Mouse (Mus musculus): ENCODE results near the gene Epb41.

Epb41 gene

DNA sequence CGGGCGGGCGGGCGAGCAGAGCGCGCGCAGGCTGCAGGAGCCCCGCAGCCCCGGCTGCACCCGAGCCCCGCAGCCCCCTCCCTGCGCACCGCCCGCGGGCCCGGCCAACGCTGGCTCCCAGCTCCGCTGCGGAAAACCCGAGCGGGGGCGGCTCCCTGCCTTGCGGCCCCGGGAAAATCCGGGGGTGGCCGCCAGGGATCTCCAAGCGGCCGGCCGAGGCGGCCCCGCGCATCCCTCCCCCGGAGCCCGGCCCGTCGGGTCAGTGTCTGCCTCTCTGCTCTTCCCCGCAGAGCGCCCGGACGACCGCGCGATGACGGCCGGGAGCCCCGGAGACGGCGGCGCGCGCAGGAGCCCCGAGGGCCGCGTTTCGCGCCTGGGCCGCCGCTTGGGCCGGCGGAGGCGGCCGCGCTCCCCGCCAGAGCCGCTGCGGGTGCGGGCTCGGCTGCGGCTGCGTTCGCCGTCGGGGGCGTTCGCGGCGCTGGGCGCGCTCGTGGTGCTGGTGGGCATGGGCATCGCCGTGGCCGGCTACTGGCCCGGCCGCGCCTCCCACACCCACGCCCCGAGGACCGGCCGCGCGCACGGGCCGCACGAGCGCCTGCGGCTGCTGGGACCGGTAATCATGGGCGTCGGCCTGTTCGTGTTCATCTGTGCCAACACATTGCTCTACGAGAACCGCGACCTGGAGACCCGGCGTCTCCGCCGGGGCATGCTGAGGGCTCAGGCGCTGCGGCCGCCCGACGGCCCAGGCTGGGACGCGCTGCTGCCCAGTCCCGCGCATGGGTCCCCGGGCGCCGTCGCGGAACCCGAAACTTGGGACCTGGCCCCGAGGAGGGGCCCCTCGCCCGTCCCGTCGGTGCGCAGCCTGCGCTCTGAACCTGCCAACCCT lies 153.4 kb downstream of the Epb41 start, which contains the start of gene Tmem200b:
Gene Tmem200b, plus strand, starts transcription at position 311 of the 886 bp plus-strand sequence.
- DNase-seq (ENCODE audit: low spot score in 2 of 2) = no peak

DNA sequence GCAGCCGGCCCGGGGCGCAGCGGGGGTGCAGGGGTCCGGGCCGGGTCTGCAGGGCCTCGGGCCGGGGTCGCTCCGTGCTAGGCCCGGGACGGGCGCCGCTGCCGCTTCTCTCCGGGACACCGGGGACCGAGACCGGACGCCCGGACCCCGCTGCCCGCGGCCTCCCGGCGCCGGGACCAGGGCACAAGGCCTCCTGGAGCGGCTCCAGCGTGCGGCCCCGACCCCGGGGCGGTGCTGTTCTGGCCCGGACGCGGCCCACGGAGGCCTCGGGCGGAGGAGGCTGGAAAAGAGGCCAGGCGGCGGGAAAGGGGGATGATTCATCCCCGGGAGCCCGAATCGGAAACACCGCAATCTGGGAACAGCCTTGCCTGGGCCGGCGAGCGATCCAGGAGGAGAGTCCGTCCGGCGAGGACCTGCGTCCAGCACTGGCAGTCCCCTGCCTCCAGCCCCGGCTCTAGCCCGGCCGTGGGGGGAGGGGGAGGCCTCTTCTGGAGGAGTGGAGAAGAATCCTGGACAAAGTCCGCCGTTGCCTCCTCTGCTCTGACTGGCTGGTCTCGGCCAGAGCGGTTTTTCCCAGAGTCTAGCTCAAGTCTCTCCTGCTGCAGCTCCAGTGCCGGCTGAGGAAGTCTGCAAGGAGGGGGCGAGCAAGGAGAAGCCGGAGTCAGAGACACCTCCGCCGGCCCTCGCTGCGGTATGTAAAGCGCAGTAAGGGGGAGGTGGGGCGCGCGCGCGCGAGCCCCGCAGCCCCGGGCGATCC lies 154.3 kb downstream of the Epb41 start:
- peak in 1 of 2 experiments; percentile 52 for DNase-seq (ENCODE audit: low spot score in 2 of 2)

DNA sequence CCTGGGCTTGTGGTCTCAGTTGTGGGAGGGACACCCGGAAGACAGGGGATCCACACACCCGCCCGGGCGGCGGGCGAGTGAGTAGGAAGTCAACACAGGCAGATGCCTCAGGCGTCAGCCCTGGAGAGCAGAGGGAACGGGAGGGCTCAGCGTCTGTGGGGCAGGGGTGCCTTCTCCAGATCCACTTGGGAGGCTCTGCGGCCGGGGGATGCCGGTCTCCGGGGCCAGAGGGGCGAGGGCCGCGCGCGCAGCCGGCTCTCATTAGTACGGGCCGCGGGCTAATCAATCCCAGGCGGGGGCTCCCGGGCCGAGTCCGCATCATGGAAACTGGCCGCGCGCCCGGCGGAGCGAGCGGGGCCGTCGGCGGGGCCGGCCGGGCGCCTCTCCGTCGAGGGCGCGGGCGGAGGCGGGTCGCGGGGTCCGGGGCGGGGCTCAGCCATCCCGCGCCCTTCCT lies 155.0 kb downstream of the Epb41 start:
- DNase-seq (ENCODE audit: low spot score in 2 of 2) = peak; percentile 71 to 75

DNA sequence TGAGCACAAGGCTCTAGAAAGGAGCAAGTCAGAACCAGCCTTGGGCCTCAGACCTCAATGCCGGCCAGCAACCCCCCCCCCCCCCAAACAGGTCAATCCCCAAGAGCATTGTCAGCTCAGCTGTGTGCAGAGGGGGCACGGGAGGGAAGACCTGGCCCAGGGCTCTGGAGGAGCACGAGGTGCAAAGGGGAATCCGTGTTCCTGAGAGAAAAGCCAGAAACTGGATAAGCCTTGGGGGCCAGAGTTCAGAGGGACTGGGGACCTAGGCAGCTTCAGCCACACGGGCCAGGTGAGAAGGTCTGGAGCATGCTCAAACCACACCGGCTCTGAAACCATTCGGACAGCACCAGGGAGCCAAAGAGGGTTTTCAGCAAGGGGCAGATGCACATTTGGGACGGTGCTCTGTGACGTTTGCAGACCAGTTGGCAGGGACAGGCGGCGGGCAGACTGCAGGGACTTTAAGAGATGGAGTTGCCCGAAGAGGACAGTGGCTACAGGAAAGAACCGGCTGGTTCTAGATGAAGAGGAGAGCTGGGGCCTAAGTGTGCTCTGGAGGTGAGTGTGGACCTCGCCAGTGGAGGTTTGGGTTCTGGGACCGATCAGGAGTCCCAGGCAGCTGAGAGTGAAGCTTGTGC lies 155.5 kb downstream of the Epb41 start:
- no peak for DNase-seq (ENCODE audit: low spot score in 2 of 2)

DNA sequence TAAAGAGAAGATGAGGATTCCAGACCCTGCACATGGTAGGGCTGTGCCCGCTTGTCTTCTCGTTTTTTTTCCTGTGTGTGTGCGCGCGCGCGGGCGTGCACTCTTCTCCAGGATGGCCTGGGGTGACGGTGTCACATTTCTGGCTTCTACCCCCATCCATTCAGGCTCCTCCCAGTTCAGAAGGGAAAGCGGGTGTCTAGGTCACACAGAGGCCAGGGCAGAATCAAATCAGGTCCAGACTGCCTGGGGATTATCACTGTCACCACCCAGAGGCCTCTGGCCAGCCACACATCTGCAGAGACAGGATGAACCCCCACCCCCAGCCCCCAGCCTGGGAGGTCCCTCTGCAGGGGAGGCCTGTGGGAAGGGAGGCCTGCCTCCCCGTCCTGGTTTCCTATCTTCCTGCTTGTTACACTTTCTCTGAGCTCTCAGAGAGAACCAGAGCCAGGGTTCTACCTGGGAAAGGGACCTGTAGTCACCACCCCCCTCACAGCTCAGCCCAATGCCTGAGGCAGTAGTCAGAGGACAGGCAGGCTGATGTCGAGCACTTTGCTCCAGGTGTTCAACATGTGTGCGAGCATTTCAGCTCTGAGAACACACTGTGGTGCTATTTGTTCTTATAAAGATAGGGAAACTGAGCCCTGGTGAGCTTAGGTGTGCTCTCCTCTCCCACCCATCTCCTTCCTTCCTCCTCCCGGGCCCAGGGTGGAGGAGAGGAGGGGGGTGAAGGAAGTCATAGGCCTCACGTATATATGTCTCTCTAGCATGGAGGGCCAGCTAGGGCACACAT lies 156.2 kb downstream of the Epb41 start:
- DNase-seq (ENCODE audit: low spot score in 2 of 2) = peak; percentile 50 to 67

DNA sequence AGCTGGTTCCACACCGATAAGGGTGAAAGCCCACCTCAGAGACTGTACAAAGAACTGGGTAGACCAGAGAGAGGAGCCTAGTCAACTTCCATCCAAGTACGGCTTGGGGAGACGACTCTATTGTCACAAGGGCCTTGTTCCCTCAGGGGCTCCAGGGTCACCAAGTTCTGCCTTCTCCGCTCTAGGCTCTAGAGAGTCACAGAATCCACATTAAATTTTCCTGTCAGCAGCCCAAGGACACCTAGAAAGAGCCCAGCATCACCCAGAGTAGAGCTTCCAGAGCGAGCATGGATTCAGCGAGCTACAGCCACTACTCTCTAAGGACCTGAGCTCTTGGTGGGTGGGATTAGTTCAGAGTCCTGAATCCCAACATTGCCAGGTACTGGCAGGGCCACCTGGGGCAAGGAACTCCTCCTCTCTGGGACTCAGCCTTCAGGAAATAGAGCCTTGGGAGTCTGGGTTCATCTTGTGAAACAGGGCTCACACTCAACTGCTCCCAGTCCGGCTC lies 157.0 kb downstream of the Epb41 start:
- DNase-seq (ENCODE audit: low spot score in 2 of 2) = no peak

DNA sequence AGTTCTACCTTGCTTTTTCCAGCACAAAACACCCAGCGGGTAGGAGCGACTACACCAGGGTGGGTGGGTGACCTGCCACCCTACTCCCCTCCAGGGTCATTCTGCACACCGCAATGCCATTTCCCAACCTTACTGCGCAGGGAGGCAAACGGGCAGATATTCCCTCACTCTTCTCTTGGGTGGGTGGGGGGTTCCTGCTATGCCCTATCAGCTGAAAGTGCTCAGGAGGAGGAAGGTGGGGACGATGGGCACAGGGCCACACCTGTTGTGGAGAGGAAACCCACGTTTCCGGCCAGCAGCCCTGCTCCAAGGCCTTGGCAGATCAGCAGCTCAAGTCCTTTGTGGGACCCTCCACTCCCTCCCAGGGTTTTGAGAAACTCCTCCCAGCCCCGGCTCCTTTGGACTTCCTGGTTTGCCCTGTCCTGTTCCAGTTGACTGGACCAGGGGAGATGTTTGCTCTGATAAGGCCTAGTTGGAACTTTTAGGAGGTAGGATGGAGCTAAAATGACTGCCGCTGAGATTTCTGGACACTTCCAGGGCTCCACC lies 158.0 kb downstream of the Epb41 start:
- peak in 1 of 2 experiments; percentile 13 for DNase-seq (ENCODE audit: low spot score in 2 of 2)

DNA sequence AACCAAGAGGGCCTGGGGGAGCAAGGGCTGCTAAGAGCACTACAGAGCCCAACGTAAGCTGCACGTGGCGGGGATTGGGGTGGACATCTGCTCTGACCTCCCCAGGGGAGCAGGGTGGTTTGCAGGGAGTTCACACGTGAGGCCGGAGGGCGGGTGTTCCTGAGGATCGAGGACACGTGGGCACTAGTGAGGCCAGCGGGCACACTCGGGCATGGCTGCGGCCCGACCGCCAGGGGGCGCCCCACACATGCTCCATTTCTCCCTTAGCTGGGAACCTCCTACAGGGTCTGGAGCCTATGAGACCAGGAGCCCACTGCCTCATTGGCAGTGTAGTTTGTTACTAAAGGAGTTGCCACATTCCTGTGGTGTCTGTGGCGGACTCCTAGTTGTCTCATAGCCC lies 158.7 kb downstream of the Epb41 start:
- DNase-seq (ENCODE audit: low spot score in 2 of 2) = peak; percentile 75 to 83

DNA sequence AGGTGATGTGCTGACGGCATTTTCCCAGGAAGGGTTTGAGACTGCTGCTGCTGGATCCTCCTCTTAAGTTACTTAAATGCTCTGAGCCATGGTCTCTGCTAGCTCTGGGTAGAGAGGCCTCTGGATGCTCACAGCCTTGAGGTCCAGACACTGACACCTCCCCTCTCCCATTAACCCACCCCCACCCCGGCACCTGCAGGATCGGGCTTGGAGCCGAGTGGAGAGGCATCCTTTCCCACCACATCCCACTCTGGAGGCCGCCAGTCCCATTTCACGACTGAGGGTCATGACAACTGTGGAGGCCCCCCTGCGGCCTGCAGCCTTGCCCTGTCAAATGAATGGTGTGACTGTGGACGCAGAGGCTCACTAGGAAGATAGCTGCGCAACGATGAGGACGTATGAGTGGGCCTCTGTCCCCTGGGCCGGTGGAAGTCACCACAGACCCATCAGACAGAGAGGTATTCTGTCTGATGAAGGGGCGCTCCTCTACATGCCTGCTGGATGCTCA lies 159.2 kb downstream of the Epb41 start:
- DNase-seq (ENCODE audit: low spot score in 2 of 2) = no peak

DNA sequence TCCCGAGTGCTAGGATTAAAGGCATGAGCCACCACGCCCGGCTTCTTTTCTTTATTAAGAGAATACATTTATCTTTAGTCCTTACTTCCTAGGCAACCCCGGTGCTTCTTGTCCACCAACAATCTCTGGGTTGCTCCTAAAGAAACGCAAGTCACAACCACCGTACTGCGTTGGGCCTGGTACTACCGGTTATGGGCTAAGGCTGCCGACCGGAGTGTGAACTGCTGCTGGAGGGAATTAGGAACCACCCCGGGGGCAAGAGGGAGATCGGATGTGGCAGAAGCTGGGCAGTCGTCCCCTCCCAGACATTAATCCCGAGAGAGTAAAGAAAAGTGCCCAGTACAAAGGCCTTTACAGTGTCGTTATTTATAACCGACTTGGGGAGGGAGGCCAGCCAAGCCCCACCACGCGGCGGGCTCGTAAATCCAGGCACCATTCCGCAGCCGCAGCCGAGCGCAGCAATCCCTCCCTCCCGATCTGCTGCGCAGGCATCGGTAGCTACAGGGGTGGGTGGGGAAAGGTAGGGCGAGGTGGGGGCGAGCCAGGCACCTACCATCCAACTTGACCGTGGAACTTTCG lies 160.1 kb downstream of the Epb41 start:
- DNase-seq (ENCODE audit: low spot score in 2 of 2) = no peak

DNA sequence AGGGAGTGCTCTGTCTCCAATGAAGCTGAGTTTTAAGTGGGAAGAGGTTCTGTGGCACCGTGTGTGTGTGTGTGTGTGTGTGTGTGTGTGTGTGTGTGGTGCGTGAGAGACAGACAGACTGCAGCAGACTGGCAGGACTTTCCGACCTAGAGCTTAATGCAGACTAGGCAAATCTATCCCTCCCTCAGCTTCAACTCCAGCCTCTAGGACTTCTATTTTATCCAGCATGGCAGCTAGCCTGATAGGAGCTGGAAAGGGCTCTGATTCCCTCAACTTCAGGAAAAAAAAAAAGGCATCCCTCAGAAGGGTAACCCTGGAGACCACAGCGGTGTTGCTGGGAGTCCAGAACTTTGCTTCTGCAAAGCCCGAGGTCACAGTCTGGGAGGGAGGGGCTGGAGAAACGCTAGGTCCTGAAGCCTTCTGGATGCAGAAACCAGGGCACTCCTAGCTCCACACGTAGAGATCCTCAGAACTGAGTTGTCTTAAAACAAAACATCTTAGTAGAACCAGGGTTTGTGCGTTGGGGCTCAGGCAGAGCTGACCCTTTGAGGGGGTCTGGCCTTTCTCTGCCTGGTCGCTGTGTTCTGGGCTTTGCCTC lies 161.0 kb downstream of the Epb41 start:
- no peak for DNase-seq (ENCODE audit: low spot score in 2 of 2)

DNA sequence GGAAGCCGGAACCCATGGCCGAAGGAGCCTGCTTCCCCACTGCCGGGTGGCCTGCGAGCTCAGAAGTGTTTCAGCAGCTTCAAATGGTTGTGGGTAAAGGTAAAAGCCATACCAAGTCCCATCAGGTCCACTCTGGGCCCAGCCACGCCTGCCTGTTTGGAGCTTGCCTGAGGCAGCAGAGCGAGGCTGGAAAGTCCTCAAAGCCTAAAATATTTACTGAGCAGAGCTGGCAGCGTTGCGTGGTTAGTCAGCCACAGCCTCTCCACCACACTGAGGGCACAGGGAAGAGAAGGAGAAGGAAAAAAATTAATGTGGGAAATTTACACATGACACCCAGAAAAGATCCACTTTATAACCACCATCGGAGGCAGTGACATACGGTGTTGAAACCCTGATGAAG lies 161.6 kb downstream of the Epb41 start:
- DNase-seq (ENCODE audit: low spot score in 2 of 2) = no peak

DNA sequence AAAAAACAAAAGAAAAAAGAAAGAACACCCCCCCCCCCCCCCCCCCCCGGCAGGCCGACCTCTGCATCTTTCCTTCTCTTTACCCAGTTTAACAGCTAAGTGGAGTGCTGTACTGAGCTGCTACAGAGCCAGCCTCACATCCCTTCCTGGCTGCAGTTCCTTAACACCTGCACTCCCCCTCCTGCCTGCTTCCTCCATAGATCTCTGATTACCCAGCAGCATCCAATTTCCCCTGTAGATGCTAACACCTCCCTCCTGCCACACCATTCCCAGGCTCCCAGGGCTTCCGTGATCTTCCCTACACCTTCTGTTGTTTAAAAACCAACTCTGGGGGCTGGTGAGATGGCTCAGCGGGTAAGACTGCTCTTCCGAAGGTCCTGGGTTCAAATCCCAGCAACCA lies 163.6 kb downstream of the Epb41 start:
- DNase-seq (ENCODE audit: low spot score in 2 of 2) = no peak

DNA sequence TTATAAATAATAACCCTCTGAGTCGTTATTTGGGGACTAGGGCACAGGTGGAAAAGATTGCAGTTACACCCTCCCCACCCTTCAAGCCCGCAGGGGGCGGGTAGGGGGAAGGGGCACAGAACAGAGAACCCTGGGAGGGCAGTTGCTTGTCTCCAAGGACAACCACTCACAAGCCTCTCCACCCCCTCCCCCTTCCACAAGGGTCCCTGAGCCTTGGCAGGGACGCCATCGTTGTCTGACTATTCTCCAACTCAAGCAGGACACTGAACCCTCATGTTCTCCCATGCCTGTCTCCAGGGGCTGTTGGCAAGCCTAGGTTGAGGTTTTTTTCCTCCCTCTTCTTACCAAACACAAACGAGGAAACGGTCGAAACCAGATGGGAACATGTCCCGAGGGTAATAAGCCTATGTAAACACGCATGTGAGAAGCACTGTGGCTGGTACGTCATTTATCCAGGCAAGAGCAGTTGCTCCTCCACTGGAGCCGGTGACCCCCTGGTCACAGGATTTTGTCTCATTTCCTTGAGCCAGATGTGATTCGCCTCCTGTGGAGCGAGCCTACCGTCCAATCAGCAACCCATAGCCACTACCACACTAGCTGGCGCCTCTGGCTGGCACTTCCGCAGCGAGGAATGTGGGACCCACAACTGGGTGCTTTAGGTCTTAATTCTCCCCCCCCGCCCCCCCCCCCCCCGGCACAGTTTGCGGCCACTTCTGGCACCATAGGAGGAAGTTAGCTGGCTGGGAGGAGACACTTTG lies 164.7 kb downstream of the Epb41 start:
- peak in 1 of 2 experiments; percentile 29 for DNase-seq (ENCODE audit: low spot score in 2 of 2)

DNA sequence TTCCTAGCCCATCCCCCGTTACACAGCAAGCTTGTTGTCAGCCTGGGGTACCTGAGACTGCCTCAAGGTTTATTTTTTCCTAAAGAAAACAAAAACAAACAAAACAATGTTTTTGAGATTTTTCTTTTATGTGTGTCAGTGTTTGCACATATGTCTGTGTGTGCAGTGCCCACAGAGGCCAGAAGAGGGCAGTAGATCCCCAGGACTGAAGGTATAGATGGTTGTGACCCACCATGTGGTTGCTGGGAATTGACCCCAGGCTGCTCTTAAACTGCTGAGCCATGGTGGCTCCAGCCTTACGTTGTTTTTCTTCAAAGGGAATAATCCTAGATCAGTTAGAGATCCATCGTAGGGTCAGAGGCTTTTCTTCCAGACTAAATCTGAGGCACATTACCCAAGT lies 167.2 kb downstream of the Epb41 start:
- DNase-seq (ENCODE audit: low spot score in 2 of 2) = no peak

DNA sequence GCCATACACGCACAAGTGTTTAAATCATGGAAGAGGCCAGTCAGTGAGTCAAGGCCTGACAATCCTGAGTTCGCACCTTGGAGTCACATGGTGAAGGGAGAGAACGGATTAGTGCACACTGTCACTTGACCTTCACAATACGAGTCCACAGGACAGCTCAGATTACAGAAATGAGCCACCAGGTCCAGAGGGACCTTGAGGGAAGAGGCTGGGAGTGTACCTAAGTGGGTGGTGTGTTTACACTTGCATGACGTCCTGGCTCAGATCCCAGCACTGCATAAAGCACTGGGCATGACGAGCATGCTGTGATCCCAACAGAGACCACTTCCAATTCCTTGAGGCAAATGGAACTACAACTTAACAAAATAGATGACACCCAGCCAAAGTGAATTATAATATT lies 168.7 kb downstream of the Epb41 start:
- no peak for DNase-seq (ENCODE audit: low spot score in 2 of 2)

DNA sequence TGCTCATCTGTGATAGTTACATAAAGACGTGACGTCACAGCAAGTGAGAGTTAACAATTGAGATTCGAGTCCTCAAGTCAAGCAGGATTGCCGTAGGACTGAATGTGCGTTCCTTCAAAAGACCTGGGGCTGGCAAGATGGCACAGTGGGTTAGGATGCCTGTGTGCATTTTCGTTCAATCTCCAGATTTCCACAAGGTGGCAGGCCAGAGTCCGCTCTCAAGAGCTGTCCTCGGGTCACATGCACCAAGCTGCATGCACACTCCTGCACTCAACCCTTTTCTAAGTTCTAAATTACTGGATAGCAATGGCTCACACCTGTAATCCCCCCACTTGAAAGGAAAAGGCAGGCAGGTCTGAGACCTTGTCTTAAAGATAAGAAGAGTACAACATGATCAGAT lies 170.6 kb downstream of the Epb41 start:
- no peak for DNase-seq (ENCODE audit: low spot score in 2 of 2)

DNA sequence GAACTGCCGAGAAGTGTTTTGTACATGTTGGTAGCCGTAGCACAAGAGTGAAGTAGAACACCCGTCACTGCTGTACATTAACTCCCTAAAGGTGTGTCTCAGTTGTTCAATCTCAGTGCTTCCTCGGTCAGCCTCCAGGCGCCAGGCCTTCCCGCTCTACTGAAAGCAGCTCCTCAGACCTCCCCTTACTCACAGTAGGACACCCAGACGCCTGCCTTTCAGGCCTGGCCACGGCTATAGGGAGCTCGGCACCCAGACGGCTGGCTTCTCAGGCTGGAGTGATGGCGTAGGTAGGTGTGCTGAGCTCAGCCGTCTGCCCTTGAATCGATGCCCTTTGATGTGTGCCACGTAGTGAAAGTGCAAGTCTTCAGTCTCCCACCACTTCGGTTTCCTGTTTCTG lies 174.0 kb downstream of the Epb41 start:
- no peak for DNase-seq (ENCODE audit: low spot score in 2 of 2)

DNA sequence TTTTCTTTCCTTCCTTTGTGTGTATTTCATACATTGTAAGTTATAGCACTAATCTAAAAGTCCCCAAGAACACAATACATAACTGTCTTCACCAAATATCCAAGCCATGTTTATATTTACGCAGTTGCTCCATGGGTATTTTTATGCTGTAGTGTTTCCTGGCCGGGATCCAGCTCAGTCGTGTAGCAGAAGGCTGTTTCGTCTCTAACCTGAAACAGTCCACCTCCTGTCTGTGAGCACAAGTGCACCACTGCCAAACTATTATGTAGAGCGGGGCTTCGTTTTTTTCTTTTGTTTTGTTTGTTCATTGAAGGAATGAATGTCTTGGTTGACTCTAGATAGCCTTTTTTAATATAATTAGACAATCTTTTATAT lies 176.0 kb downstream of the Epb41 start:
- no peak for DNase-seq (ENCODE audit: low spot score in 2 of 2)
